Mouse (Mus musculus): ENCODE measurements around the gene Pjvk. TPM values are rescaled to one million over a fixed set of nuclear protein-coding genes. Genes with fewer than 3 reads are reported as not detected.

The Pjvk gene
- total RNA-seq, 4 experiments from 2014 or later, result not detected

DNA sequence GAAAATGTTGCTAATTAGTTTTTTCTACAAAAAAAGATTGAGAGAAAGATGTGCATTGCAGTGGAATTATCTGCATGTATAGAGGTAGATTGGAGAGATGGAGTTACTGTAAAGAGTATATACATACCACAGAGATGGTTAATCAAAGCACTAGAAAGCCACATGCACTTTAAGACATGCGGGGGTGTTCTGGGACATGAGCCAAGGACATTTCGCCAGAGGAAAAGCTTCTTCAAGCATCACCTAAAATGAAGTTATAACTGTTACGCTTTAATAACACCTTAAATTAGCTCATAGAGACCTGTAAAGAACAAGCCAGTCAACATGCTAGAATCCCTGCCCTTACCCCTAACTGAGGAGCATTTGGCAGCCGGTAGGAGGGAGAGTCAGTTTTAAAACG, 18.9 kb downstream of the Pjvk start:
- no peak for DNase-seq (ENCODE audit: low spot score in 2 of 2)

DNA sequence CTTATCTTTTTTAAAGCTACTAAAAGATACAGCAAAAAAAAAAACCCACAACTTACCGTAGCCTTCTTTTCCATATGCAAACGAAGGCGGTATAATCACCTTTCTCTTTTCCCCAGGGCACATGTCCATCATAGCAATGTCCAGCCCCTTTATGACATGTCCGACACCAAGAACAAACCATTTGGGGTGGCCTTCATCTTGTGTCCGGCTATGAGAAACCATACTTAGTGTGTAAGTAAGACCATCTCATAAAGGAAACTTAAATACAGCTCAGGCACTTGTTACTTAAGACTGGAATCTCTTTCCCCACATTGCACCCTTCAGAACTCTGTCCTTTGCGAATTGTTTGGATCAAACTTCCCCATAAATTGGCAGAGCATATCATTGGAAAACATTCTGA, 23.4 kb downstream of the Pjvk start:
- DNase-seq (ENCODE audit: low spot score in 2 of 2), result no peak

GRCm38 (mm10) chr2:76672134-76672745, 24.0 kb downstream of the Pjvk start:
- no peak for DNase-seq (ENCODE audit: low spot score in 2 of 2)

DNA sequence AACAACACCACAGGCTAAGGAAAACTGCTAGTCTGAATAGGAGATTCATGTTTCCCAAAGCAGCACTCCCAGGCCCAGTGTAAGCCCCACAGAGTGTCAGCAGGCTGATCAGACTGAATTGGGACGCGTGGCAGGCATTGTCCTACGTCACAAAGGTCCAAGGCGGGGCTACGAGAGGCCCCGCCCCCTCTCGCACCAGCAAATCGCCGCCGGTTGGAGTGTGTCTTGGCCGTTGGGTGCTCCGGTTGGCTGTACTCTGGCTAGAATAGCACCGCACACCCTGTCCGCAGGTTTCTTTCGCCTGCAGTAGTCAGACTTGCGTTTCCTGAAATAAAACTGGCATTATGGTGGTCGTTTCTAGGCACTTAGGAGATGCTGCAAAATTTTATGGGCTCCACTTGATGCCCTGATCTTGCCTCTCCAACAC, 24.7 kb downstream of the Pjvk start, which contains the start of gene Fkbp7:
TSS of gene Fkbp7 (minus strand) at position 151 of the 427 bp plus-strand sequence.
- peak; percentile 74 to 77 for DNase-seq (ENCODE audit: low spot score in 2 of 2)

DNA sequence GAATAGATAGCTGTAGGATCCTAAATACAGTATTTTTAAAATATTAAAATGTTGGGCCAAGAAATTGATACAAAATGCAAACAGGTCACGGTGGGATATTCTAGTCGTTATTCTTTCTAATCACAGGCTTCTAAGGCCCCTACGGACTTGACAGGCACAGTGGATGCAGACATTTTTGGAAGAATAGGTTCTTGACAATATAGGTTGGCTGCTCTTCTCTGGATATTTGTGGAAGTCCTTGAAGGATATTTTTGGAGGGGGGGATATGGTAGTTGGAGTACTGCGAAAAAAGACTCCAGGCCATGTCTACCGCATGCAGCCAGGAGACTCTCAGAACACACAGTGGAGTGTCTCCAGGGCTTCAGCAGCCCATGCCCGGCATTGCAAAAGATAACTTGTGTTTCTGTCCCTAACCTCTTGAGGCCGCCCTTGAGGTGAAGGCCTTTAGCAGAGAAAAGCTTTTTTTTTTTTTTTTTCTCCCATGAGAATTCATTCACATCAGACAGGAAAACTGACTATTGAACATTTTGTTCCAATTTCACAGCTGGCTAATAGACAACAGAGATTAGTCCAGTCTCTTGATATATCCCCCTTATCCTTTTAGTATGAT, 25.3 kb downstream of the Pjvk start:
- no peak for DNase-seq (ENCODE audit: low spot score in 2 of 2)

DNA sequence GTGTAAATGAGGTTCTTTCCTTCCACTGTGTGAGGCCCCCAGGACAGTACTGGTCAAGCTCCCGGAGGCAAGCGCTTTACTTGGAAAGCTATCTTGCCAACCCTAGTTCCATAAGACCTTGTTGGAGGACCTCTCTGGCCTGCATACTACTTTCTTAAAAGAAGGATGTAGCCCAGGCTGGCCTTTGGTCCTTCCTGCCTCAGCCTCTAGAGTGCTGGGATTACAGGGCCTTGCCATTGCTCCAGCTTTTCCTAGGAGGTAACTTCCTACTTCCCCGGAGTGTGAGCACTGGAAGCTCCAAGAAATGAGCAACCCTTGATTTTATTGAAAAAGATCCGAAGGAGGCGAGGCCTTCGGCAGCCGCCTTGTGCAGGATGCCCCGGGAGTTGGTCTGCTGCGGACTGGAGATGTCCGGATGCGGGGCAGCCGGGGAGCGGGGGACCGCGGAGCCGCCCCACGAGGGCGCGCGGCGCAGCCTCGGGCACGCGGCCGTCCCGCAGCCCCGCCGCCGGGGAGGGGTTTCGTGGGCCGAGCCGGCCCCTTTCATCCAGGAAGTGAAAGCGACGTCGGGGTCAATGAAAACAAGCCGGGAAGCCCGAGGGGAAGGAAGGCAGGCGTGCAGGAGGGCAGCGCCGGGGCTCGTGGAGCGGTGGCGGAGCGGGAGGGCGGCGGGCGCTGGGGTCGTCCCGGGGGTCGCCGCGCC, 26.6 kb downstream of the Pjvk start, which contains the start of gene Plekha3:
TSS of gene Plekha3 (plus strand) at position 557 of the 703 bp plus-strand sequence.
- peak; percentile 59 to 64 for DNase-seq (ENCODE audit: low spot score in 2 of 2)

DNA sequence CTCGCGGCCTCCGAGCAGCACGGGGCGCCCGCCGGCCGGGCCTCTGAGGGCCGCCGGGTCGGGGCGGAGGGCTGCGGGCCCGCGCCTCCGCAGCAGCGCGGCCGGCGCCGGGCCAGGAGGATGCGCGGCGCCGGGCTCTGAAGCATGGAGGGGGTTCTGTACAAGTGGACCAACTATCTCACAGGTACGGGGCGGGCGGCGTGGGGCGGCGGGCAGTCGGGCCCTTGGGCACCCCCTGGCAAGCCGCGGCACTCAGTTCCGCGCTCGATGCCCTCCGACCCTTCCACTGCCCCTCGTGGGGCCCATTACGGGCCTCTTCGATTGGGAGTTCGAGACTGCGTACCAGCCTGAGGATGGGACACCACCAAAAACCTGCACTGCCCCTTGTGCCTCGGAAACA, 27.2 kb downstream of the Pjvk start:
- no peak for DNase-seq (ENCODE audit: low spot score in 2 of 2)

- DNase-seq (ENCODE audit: low spot score in 2 of 2), result no peak
Observed at GRCm38 (mm10) chr2:76675949-76676348, 27.7 kb downstream of the Pjvk start.

GRCm38 (mm10) chr2:76676401-76677226, 28.3 kb downstream of the Pjvk start:
- DNase-seq (ENCODE audit: low spot score in 2 of 2), result no peak

- no peak for DNase-seq (ENCODE audit: low spot score in 2 of 2)
Observed at GRCm38 (mm10) chr2:76682301-76682700, 34.0 kb downstream of the Pjvk start.

DNA sequence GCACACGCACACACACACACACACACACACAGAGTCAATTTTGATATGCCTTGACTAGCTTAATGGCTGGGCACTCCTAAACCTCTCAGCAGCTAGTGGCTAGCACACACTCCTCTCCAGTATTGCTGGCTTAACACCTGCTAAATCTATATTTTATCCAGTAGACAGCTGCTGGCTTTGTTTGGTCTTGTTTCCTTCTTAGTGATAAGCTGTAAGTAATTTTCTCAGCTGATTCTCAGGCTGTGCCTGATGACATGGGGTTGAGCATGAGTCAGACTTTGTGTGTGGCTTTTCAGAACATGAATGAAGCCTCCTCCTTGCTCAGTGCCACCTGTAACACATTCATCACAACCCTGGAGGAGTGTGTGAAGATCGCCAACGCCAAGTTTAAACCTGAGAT, 38.7 kb downstream of the Pjvk start:
- DNase-seq (ENCODE audit: low spot score in 2 of 2), result no peak

DNA sequence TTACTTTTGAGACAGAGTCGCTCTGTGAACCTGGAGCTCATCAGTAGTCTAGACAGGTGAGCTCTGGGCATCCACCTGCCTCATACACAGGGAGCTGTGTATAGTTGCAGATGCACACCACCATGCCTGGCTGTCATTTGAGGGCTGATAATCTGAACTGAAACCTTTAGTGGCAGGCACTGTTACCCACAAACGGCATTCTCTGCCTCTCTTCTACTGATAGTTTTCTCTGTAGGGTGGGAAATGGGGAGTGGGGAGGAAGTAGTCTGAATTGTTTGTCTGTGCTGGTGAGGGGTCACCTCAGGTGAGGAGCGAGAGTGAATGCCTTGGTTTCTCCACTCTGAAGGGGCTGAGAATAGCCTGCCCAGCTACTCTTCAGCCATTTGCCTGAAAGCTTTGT, 39.3 kb downstream of the Pjvk start:
- DNase-seq (ENCODE audit: low spot score in 2 of 2), result no peak

DNA sequence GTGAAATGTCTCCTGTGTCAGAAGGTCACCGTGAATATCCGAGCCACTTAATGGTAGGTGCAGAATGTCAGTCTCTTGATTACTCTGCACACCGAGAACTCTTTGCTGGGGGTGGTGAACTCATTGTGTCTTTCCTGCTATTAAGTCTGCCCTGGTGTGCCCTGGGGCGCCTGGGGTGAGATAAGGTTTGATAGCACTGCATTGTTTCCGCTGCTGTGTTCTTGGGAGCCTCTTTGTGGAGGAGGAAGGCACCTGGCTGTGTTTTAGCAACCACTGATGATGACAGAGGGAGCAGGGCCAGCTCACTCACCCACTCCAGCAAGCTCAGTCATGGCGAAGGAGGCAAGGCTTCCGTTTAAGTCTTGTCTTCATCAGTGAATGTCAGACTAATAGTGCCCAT, 39.9 kb downstream of the Pjvk start:
- DNase-seq (ENCODE audit: low spot score in 2 of 2), result no peak

- DNase-seq (ENCODE audit: low spot score in 2 of 2), result peak; percentile 20 to 42
Observed at GRCm38 (mm10) chr2:76690436-76691204, 42.3 kb downstream of the Pjvk start.

- no peak for DNase-seq (ENCODE audit: low spot score in 2 of 2)
Observed at GRCm38 (mm10) chr2:76693765-76694164, 45.5 kb downstream of the Pjvk start.

GRCm38 (mm10) chr2:76695290-76695689, 47.0 kb downstream of the Pjvk start:
- no peak for DNase-seq (ENCODE audit: low spot score in 2 of 2)

- DNase-seq (ENCODE audit: low spot score in 2 of 2), result no peak
Observed at GRCm38 (mm10) chr2:76702188-76702587, 53.9 kb downstream of the Pjvk start.

DNA sequence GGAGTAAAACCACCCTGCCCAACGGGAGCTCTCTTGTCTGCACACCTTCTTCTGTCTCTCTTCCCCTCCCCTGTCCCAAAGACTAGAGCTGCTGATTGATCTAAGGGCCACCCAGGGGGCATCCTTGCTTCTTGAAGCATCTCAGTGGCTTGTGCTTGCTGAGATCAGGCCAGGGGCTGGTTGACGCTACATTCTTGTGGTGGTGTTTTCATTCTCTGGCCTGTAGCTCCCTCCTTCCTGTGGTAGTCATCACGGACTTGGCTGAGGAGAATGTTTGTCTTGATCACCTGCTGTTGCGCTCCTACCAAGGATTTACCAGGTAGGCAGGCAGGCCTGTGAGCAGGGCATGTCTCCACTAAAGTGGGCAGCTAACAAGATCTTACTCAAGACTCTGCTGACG, 54.5 kb downstream of the Pjvk start:
- DNase-seq (ENCODE audit: low spot score in 2 of 2), result no peak

DNA sequence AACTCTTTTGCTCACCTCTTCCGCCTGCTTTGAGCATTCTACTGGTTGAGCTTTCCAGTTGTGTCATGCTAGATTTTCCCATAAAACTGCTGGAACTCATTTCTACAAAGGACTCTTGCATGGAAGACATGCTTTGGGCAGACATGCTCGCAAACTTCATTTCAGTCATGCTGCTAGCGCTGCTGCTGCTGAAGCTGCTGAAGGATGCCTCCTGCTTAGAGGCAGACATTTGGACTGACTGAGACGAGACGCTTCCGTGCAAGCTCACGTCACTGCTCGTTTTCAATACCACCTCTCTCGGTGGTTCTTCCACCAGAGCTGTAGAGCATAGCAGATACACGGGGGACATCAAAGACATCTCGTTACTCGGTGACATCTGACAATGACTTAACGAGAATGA, 57.4 kb downstream of the Pjvk start:
- DNase-seq (ENCODE audit: low spot score in 2 of 2), result no peak

All from gastrocnemius, adult 8-10 months (tissue).